Mouse (Mus musculus): ENCODE results near the gene Aes. TPM values are rescaled to one million over a fixed set of nuclear protein-coding genes. Genes with fewer than 3 reads are reported as not detected.

Aes gene
- polyA plus RNA-seq, 1 experiment from 2014 or later: 536 TPM

DNA sequence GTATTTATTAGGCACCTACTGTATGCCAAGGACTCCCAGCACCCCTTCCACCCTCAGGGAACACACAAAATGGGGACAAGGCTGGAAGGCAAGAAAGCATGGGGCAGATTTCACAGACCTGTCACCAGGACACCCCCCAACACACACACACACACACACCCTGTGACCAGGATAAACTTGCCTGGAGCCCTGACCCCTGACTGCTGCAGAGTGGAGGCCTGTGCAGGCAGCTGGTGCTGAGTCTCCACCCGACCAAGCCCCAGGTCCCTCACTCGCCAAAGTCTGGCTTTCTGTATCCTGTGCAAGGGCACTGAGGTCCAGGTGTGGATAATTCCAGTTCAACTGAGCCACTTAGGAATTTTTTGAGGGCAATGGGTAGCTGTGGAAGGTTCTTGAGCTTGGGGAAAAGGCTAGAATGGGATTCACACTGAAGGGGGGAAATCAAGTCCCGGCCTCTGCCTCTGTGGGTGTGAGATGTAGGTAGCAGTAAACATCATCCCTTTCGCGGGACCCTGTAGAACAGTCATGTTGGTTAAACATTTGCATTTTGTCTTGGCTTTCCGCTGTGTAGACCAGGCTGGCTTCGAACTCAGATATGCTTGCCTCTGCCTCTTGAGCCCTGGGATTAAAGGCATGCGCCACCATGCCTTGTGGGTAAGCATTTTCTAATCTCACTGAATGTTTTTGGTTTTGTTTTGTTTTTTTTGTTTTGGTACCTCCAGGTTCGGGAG is 10.4 kb downstream of the Aes start:
- peaks cover 5% of the 10 kb centered on the region for H3K4me1 ChIP-seq (replicated peaks; ENCODE audit: control insufficient read depth, insufficient read depth, low read length)
- H3K27me3 ChIP-seq (replicated peaks; ENCODE audit: control insufficient read depth, insufficient read depth, low read length): peaks cover 10% of the 10 kb centered on the region; the same call in 1 of the 2 replicates
- ATAC-seq: no peak
- no peak overlapping the region for H3K27ac ChIP-seq (ENCODE audit: low read depth, low read length)
- H3K36me3 ChIP-seq (ENCODE audit: control insufficient read depth, insufficient read depth): peaks cover 23% of the 10 kb centered on the region
- H3K9ac ChIP-seq (ENCODE audit: low read depth, low read length): no peak overlapping the region
- 72% methylated on average over 9 of the region's 9 CpGs for WGBS
- no peaks in the 10 kb centered on the region for H3K9me3 ChIP-seq (ENCODE audit: control insufficient read depth)
- H3K4me3 ChIP-seq (ENCODE audit: low read depth, low read length): no peak overlapping the region
- no peak overlapping the region for H3K4me2 ChIP-seq (replicated peaks; ENCODE audit: low read depth)
- no peak for TF ChIP-seq CTCF (IDR thresholded peaks at IDR 0.05; ENCODE audit: low read depth)

DNA sequence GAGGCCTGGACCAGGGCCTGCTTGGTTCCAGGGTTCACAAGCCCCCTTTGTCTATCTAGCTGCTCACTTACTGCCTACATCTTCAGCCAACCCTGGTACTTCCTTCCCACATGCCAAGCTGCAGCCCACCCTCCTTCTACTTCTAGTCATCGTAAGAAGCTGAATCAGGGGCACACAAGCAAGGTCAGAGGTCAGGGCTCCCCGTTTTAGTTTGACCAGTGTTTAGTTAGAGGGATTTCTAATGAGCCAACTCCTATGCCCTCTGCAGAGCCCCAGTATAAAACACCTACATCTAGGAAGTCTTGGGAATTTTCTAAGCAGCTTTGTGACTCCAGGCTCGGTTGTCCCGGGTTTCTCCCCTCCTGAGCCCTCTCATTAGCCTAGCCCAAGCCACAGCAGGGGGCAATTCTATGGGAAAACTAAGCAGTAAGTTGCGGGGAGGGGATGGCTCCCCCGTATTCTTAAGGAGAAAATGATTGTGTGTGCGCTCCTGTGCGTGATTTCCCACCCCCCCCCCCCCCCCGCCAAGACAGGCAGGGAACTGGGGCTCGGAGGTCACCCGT is 11.0 kb downstream of the Aes start:
- TF ChIP-seq CTCF (IDR thresholded peaks at IDR 0.05; ENCODE audit: low read depth): no peak
- H3K27me3 ChIP-seq (replicated peaks; ENCODE audit: control insufficient read depth, insufficient read depth, low read length): peaks cover 10% of the 10 kb centered on the region; the same call in 1 of the 2 replicates
- 0 out of 2 replicates have a peak overlapping the region, but pooled peaks have one; percentile 7 for H3K9ac ChIP-seq (ENCODE audit: low read depth, low read length)
- 11% methylated on average over 9 of the region's 11 CpGs for WGBS
- H3K4me2 ChIP-seq (replicated peaks; ENCODE audit: low read depth): peak overlapping the region; percentile 93
- H3K4me1 ChIP-seq (replicated peaks; ENCODE audit: control insufficient read depth, insufficient read depth, low read length): peaks cover 5% of the 10 kb centered on the region
- no peak for ATAC-seq
- no peaks in the 10 kb centered on the region for H3K9me3 ChIP-seq (ENCODE audit: control insufficient read depth)
- H3K36me3 ChIP-seq (ENCODE audit: control insufficient read depth, insufficient read depth): peaks cover 16% of the 10 kb centered on the region
- 0 out of 2 replicates have a peak overlapping the region, but pooled peaks have one; percentile 50 for H3K27ac ChIP-seq (ENCODE audit: low read depth, low read length)
- H3K4me3 ChIP-seq (ENCODE audit: low read depth, low read length): peak overlapping the region; percentile 50

DNA sequence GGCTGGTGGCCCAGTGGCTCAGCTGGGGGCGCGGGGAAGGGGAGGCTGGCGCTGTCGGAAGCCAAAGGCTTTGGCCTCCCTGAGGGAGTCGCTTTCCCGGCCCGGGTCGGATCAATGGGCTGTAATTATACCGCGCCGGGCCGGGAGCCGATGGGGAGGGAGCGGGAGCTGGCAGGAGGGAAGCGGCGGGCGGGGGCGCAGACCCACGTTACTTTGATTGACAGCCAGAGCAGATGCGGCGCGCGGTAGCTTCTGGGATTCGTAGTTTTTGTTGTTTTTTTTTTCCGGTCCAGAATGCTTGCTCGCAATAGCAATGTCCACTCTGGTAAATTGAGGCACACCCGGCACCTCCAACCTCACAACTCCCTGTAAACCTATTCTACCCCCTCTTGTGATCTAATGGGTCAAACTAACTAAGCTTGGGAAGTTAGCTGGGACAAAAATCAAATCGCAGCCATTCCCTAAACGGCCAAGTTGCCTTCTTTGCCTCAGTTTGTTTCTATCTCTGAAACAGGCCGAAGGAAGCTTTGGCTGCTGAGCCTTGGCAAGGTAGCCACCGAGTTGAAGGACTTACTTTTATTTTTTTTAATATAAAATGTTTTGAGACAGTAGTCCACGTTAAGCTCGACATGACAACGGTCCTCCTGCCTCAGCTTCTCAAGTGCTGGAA is 11.7 kb downstream of the Aes start:
- Histone ChIP-seq H3K27ac (ENCODE audit: low read depth, low read length) (peak overlapping the region; percentile 54), H3K9ac (ENCODE audit: low read depth, low read length) (0 out of 2 replicates have a peak overlapping the region, but pooled peaks have one; percentile 7), H3K4me3 (ENCODE audit: low read depth, low read length) (peak overlapping the region; percentile 50), H3K27me3 (replicated peaks; ENCODE audit: control insufficient read depth, insufficient read depth, low read length) (peaks cover 10% of the 10 kb centered on the region; the same call in 1 of the 2 replicates), H3K9me3 (ENCODE audit: control insufficient read depth) (no peaks in the 10 kb centered on the region), H3K4me1 (replicated peaks; ENCODE audit: control insufficient read depth, insufficient read depth, low read length) (peaks cover 9% of the 10 kb centered on the region), H3K4me2 (replicated peaks; ENCODE audit: low read depth) (peak overlapping the region; percentile 93), H3K36me3 (ENCODE audit: control insufficient read depth, insufficient read depth) (peaks cover 10% of the 10 kb centered on the region)
- under 1% methylated on average over 34 of the region's 34 CpGs for WGBS
- ATAC-seq: peak; percentile 41
- peak; percentile 28; the same call in 1 of the 2 replicates for TF ChIP-seq CTCF (IDR thresholded peaks at IDR 0.05; ENCODE audit: low read depth)

DNA sequence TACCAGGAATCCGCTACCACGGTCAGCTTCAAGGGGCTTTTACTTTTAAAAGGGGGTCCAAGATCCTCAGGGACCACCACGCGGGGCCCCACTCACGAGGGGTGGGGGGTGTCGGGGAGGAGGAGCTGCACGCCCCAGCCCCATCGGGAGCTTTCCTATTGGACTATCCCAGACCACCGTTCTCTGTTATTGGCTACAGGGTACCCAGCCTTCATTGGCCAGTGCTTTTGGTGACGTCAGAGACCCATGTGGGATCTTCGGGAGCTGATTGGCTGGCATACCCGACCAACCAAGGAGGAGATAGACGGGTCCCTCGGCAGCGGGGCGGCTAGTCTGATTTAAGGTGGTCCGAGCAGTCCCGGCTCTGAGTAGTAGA is 12.2 kb downstream of the Aes start:
- TF ChIP-seq CTCF (IDR thresholded peaks at IDR 0.05; ENCODE audit: low read depth): no peak
- 0 out of 2 replicates have a peak overlapping the region, but pooled peaks have one; percentile 7 for H3K9ac ChIP-seq (ENCODE audit: low read depth, low read length)
- peak; percentile 82 for ATAC-seq
- peaks cover 5% of the 10 kb centered on the region for H3K36me3 ChIP-seq (ENCODE audit: control insufficient read depth, insufficient read depth)
- peak overlapping the region; percentile 93 for H3K4me2 ChIP-seq (replicated peaks; ENCODE audit: low read depth)
- peaks cover 10% of the 10 kb centered on the region; the same call in 1 of the 2 replicates for H3K27me3 ChIP-seq (replicated peaks; ENCODE audit: control insufficient read depth, insufficient read depth, low read length)
- H3K4me1 ChIP-seq (replicated peaks; ENCODE audit: control insufficient read depth, insufficient read depth, low read length): peaks cover 9% of the 10 kb centered on the region
- no peaks in the 10 kb centered on the region for H3K9me3 ChIP-seq (ENCODE audit: control insufficient read depth)
- under 1% methylated on average over 18 of the region's 18 CpGs for WGBS
- H3K4me3 ChIP-seq (ENCODE audit: low read depth, low read length): peak overlapping the region; percentile 50
- peak overlapping the region; percentile 54 for H3K27ac ChIP-seq (ENCODE audit: low read depth, low read length)

DNA sequence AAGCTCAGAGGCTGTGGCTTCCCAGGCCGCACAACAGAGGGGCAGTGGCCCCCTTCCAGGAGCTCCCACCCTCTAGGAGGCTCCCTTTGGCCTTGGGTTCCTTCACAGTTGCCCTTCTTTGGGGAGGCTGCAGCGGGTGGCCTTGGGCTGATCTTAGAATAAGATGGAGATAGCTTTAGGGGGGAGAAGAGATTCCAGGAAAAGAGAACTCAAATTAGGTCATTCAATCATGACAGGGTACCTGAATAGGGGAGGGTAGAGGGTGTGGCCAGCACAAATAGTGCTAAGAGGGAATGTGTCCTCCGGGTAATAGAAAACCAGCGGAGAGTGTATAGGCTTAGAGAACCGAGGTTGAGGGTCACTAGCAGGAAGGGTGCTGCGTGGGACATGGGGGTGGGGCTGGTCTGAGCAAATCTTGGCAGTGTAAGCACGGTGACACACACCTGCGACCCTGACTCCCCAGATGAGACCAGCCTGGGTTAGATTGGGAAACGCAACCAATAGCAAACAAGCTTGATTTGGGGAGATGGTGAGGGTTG is 12.9 kb downstream of the Aes start:
- no peak overlapping the region for H3K27ac ChIP-seq (ENCODE audit: low read depth, low read length)
- H3K9ac ChIP-seq (ENCODE audit: low read depth, low read length): no peak overlapping the region
- H3K9me3 ChIP-seq (ENCODE audit: control insufficient read depth): no peaks in the 10 kb centered on the region
- H3K36me3 ChIP-seq (ENCODE audit: control insufficient read depth, insufficient read depth): no peaks in the 10 kb centered on the region
- H3K4me2 ChIP-seq (replicated peaks; ENCODE audit: low read depth): peak overlapping the region; percentile 93
- 0 out of 2 replicates have a peak, but pooled peaks have one; percentile 0 for ATAC-seq
- H3K4me1 ChIP-seq (replicated peaks; ENCODE audit: control insufficient read depth, insufficient read depth, low read length): peaks cover 9% of the 10 kb centered on the region
- H3K4me3 ChIP-seq (ENCODE audit: low read depth, low read length): peak overlapping the region; percentile 50
- H3K27me3 ChIP-seq (replicated peaks; ENCODE audit: control insufficient read depth, insufficient read depth, low read length): peaks cover 10% of the 10 kb centered on the region; the same call in 1 of the 2 replicates
- WGBS: 14% methylated on average over 9 of the region's 9 CpGs
- no peak for TF ChIP-seq CTCF (IDR thresholded peaks at IDR 0.05; ENCODE audit: low read depth)

- Histone ChIP-seq H3K4me2 (replicated peaks; ENCODE audit: low read depth) (peak overlapping the region; percentile 93), H3K9me3 (ENCODE audit: control insufficient read depth) (no peaks in the 10 kb centered on the region), H3K4me1 (replicated peaks; ENCODE audit: control insufficient read depth, insufficient read depth, low read length) (peaks cover 9% of the 10 kb centered on the region), H3K4me3 (ENCODE audit: low read depth, low read length) (no peak overlapping the region), H3K27me3 (replicated peaks; ENCODE audit: control insufficient read depth, insufficient read depth, low read length) (peaks cover 10% of the 10 kb centered on the region; the same call in 1 of the 2 replicates), H3K27ac (ENCODE audit: low read depth, low read length) (no peak overlapping the region), H3K9ac (ENCODE audit: low read depth, low read length) (no peak overlapping the region), H3K36me3 (ENCODE audit: control insufficient read depth, insufficient read depth) (no peaks in the 10 kb centered on the region)
- TF ChIP-seq CTCF (IDR thresholded peaks at IDR 0.05; ENCODE audit: low read depth): no peak
- ATAC-seq: no peak
- 31% methylated on average over 9 of the region's 9 CpGs for WGBS
These were observed 13.7 kb downstream of the Aes start for GRCm38 (mm10) chr10:81572975-81573374.
